Mouse (Mus musculus) stomach, postnatal 0 days (tissue): Measurements from ENCODE around the gene Cpsf4l. TPM values are rescaled to one million over a fixed set of nuclear protein-coding genes. Genes with fewer than 3 reads are reported as not detected.
A peak's percentile ranks its signal among the peaks of the same experiment; 100 is the strongest.

Experiments
- ATAC-seq: fragments of 200-750 bp; cut with Nextera tagmentation; 2 replicates; pipeline ENCODE4 v1.8.0; 2017; ENCODE audit not compliant: low FRiP score, low TSS enrichment
- DNase-seq: peaks from one replicate; pipeline ENCODE4 v3.0.0-alpha.2; 2016; ENCODE audit warnings: low spot score
- H3K27ac ChIP-seq: fragments of 300-500 bp; sonication (generic); replicated peaks from 2 replicates; pipeline ENCODE4 v1.5.1; 2014; ENCODE audit warnings: mild to moderate bottlenecking, control low read depth
- H3K27me3 ChIP-seq: fragments of 300-500 bp; sonication (generic); 2 replicates; pipeline ENCODE4 v1.6.1; 2014; ENCODE audit warnings: low read length; ENCODE audit not compliant: control insufficient read depth, insufficient read depth
- H3K36me3 ChIP-seq: fragments of 300-500 bp; sonication (generic); 2 replicates; pipeline ENCODE4 v1.6.1; 2014; ENCODE audit warnings: low read length, mixed read lengths; ENCODE audit not compliant: control insufficient read depth, insufficient read depth
- H3K4me1 ChIP-seq: fragments of 300-500 bp; sonication (generic); replicated peaks from 2 replicates; pipeline ENCODE4 v1.6.1; 2014; ENCODE audit warnings: antibody characterized with exemption; ENCODE audit not compliant: control insufficient read depth, insufficient read depth
- H3K4me2 ChIP-seq: fragments of 300-500 bp; sonication (generic); replicated peaks from 2 replicates; pipeline ENCODE4 v1.6.1; 2014; ENCODE audit warnings: low read depth, mild to moderate bottlenecking, control low read depth, moderate library complexity
- H3K4me3 ChIP-seq: fragments of 300-500 bp; sonication (generic); 2 replicates; pipeline ENCODE4 v1.5.1; 2014; ENCODE audit warnings: low read depth, low read length, control low read depth
- H3K9ac ChIP-seq: fragments of 300-500 bp; sonication (generic); 2 replicates; pipeline ENCODE4 v1.6.1; 2014; ENCODE audit warnings: mild to moderate bottlenecking, low read length, control low read depth, mixed read lengths
- H3K9me3 ChIP-seq: fragments of 300-500 bp; sonication (generic); 2 replicates; pipeline ENCODE4 v1.6.1; 2016; ENCODE audit warnings: low read length; ENCODE audit not compliant: control insufficient read depth
- CTCF ChIP-seq: IDR thresholded peaks from 2 replicates; pipeline ENCODE4 v1.5.1; 2016; ENCODE audit warnings: antibody characterized with exemption, low read depth, mild to moderate bottlenecking, moderate library complexity
- EP300 ChIP-seq: optimal IDR thresholded peaks from 2 replicates; pipeline ENCODE3; 2016; ENCODE audit warnings: antibody characterized with exemption
- WGBS: fragments of 180-500 bp; shearing (Covaris S2); extraction: QIAGEN DNeasy Blood & Tissue Kit; methylation state at CpG from one replicate; pipeline ENCODE4 v1.1.7; 2014; 5-methylcytosine and 5-hydroxymethylcytosine counted together
- polyA plus RNA-seq: library from polyadenylated mRNA; unstranded; fragments of >200 nt; fragmentation: Nextera tagmentation; extraction: Ambion mirVana; gene quantifications from 2 replicates; pipeline ENCODE4 v1.2.1, GENCODE M21; 2015

Gene Cpsf4l
- polyA plus RNA-seq, 1 experiment from 2014 or later, result 0.19 TPM

DNA sequence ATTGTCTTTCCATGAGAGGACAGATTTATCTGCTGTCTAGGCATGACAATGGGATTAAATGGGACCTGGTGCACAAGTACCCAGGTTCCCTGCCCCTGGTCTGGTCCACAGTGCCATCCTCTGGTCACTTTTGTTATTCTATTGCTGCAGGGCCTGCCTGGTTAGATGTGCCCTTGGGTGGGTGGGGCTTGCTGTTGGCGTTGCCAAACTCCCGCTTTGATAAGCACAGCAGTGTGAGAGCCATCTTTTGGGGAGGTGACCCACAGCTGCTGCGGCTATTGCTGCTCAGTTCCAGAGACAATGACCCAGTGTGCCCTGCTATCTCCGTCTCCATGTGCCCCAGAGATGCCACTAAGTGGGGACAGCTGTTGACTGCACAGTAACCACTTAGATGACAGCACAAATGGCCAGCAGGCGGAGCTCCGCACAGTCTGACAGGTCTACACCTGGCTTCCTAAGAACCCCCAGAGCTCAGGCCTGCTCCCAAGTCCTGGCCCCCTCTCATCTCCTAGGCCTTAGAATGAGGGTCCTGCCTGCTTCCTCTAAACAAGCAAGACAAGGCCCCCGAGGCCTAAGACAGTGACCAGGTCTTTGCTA is 5.4 kb upstream of the Cpsf4l start:
- Histone ChIP-seq H3K4me1 (peaks cover 5% of the 10 kb centered on the region), H3K9me3 (no peaks in the 10 kb centered on the region), H3K4me2 (no peak overlapping the region), H3K9ac (no peak overlapping the region), H3K36me3 (no peaks in the 10 kb centered on the region), H3K27me3 (no peaks in the 10 kb centered on the region), H3K4me3 (no peak overlapping the region), H3K27ac (no peak overlapping the region)
- TF ChIP-seq CTCF, result peak; percentile 43
- no peak for TF ChIP-seq EP300
- ATAC-seq, result peak; percentile 38; the same call in 1 of the 2 replicates
- DNase-seq, result peak; percentile 59
- 73% methylated on average over 7 of the region's 7 CpGs for WGBS

GRCm38 (mm10) chr11:113711061-113711460 is 1.2 kb upstream of the Cpsf4l start:
- no peak overlapping the region for H3K9ac ChIP-seq
- H3K4me3 ChIP-seq, result no peak overlapping the region
- no peaks in the 10 kb centered on the region for H3K27me3 ChIP-seq
- no peaks in the 10 kb centered on the region for H3K36me3 ChIP-seq
- no peak for TF ChIP-seq EP300
- no peak for TF ChIP-seq CTCF
- ATAC-seq, result no peak
- H3K27ac ChIP-seq, result no peak overlapping the region
- H3K9me3 ChIP-seq, result no peaks in the 10 kb centered on the region
- H3K4me1 ChIP-seq, result peaks cover 5% of the 10 kb centered on the region
- DNase-seq, result no peak
- H3K4me2 ChIP-seq, result no peak overlapping the region
- WGBS, result 96% methylated on average over 1 of the region's 1 CpGs

- ATAC-seq (no peak), DNase-seq (no peak)
- TF ChIP-seq EP300 (no peak), CTCF (no peak)
- Histone ChIP-seq H3K9ac (peak overlapping the region; percentile 47; the same call in 1 of the 2 replicates), H3K4me3 (no peak overlapping the region), H3K36me3 (no peaks in the 10 kb centered on the region), H3K4me2 (no peak overlapping the region), H3K4me1 (peaks cover 5% of the 10 kb centered on the region), H3K9me3 (no peaks in the 10 kb centered on the region), H3K27me3 (no peaks in the 10 kb centered on the region), H3K27ac (peak overlapping the region; percentile 81)
- 10% methylated on average over 10 of the region's 10 CpGs for whole genome bisulfite sequencing
Measured at GRCm38 (mm10) chr11:113710257-113710777, 500 bp upstream of the Cpsf4l start.

GRCm38 (mm10) chr11:113709272-113709671 is 545 bp downstream of the Cpsf4l start:
- TF ChIP-seq EP300 (no peak), CTCF (no peak)
- Histone ChIP-seq H3K36me3 (no peaks in the 10 kb centered on the region), H3K9ac (no peak overlapping the region), H3K4me3 (no peak overlapping the region), H3K27ac (no peak overlapping the region), H3K4me2 (no peak overlapping the region), H3K4me1 (peaks cover 5% of the 10 kb centered on the region), H3K9me3 (no peaks in the 10 kb centered on the region), H3K27me3 (no peaks in the 10 kb centered on the region)
- ATAC-seq (no peak), DNase-seq (no peak)
- WGBS, result 44% methylated on average over 15 of the region's 15 CpGs

- Histone ChIP-seq H3K4me1 (peaks cover 5% of the 10 kb centered on the region), H3K4me2 (no peak overlapping the region), H3K9me3 (no peaks in the 10 kb centered on the region), H3K27me3 (no peaks in the 10 kb centered on the region), H3K27ac (peak overlapping the region; percentile 70), H3K36me3 (no peaks in the 10 kb centered on the region), H3K9ac (0 out of 2 replicates have a peak overlapping the region, but pooled peaks have one; percentile 18), H3K4me3 (no peak overlapping the region)
- DNase-seq (peak; percentile 80), ATAC-seq (peak; percentile 85)
- TF ChIP-seq EP300, result no peak
- TF ChIP-seq CTCF, result no peak
- 52% methylated on average over 19 of the region's 19 CpGs for WGBS
Measured at GRCm38 (mm10) chr11:113708629-113709213, 1.1 kb downstream of the Cpsf4l start.
